Mouse (Mus musculus) neural tube, embryonic 12.5 days (tissue): Measurements from ENCODE around the gene Ap5b1. TPM values are rescaled to one million over a fixed set of nuclear protein-coding genes. Genes with fewer than 3 reads are reported as not detected.

ENCODE experiments used
- ATAC-seq: fragments of 200-750 bp; cut with Nextera tagmentation; 2 replicates; pipeline ENCODE4 v1.8.0; 2017; ENCODE audit warnings: low read depth, mild to moderate bottlenecking, moderate TSS enrichment, moderate library complexity; ENCODE audit not compliant: low FRiP score
- H3K27ac ChIP-seq: fragments of 300-500 bp; sonication (generic); 2 replicates; pipeline ENCODE4 v1.5.1; 2016
- H3K27me3 ChIP-seq: fragments of 300-500 bp; sonication (generic); replicated peaks from 2 replicates; pipeline ENCODE4 v1.6.1; 2016; ENCODE audit warnings: mild to moderate bottlenecking
- H3K36me3 ChIP-seq: fragments of 300-500 bp; sonication (generic); 2 replicates; pipeline ENCODE4 v1.6.1; 2016; ENCODE audit warnings: mild to moderate bottlenecking
- H3K4me1 ChIP-seq: fragments of 300-500 bp; sonication (generic); 2 replicates; pipeline ENCODE4 v1.6.1; 2016
- H3K4me2 ChIP-seq: fragments of 300-500 bp; sonication (generic); replicated peaks from 2 replicates; pipeline ENCODE4 v1.6.1; 2016; ENCODE audit warnings: mild to moderate bottlenecking
- H3K4me3 ChIP-seq: fragments of 300-500 bp; sonication (generic); 2 replicates; pipeline ENCODE4 v1.5.1; 2016
- H3K9ac ChIP-seq: fragments of 300-500 bp; sonication (generic); 2 replicates; pipeline ENCODE4 v1.6.1; 2016; ENCODE audit warnings: mild to moderate bottlenecking
- H3K9me3 ChIP-seq: fragments of 300-500 bp; sonication (generic); 2 replicates; pipeline ENCODE4 v1.6.1; 2016; ENCODE audit warnings: mild to moderate bottlenecking
- WGBS: fragments of 180-500 bp; shearing (Covaris S2); methylation state at CpG from one replicate; pipeline ENCODE4 v1.1.7; 2016; 5-methylcytosine and 5-hydroxymethylcytosine counted together
- polyA plus RNA-seq: library from polyadenylated mRNA; unstranded; fragments of >200 nt; fragmentation: Nextera tagmentation; extraction: Ambion mirVana; gene quantifications from 2 replicates; pipeline ENCODE4 v1.2.1, GENCODE M21; 2016

Gene Ap5b1
- polyA plus RNA-seq, 1 experiment from 2014 or later = 2.8 TPM

DNA sequence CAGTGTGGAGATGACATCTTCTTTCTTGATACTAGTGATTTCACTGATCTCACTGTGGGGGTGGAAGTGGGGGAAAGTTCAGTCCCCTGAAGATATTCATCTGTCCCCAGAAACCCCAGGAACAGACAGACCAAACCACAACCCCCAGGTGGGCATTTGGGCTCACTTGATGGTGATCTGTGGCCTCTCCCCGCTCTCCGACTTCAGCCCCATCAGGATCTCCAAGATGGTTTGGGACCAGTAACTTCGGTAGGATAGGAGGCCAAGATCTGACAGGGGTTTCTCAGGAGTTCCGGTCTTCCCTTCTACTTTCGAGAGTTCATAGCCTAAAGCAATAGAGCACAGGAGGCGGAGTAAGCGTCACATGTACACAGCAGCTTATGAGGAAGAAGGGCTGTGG, 35.8 kb downstream of the Ap5b1 start:
- no peaks in the 10 kb centered on the region for H3K9me3 ChIP-seq
- no peak overlapping the region for H3K27ac ChIP-seq
- no peak for ATAC-seq
- no peak overlapping the region for H3K9ac ChIP-seq
- peaks cover 58% of the 10 kb centered on the region for H3K36me3 ChIP-seq
- 92% methylated on average over 7 of the region's 7 CpGs for WGBS
- peak overlapping the region; percentile 1; the same call in 1 of the 2 replicates for H3K4me3 ChIP-seq
- no peak overlapping the region for H3K4me2 ChIP-seq
- H3K27me3 ChIP-seq = no peaks in the 10 kb centered on the region
- peaks cover 24% of the 10 kb centered on the region for H3K4me1 ChIP-seq

DNA sequence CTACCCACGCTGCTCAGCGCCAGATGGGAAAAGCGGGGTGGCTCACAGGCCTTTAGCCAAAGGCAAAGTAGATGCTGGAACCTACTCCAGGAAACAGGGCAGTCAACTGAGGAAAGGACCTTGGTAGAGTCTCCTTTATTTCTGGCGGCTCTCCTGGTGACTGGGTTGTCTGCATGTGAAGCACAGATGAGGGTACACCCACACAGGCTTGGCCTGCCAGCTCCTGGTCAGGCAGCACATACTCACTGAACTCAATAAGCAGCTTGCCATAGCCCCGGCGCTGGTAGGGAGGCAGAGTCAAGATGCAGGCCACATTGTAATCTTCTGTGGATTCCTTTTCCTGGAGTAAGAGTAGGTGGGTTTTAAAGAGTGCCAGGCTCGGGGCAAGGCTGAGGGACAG, 37.3 kb downstream of the Ap5b1 start:
- no peaks in the 10 kb centered on the region for H3K27me3 ChIP-seq
- no peak overlapping the region for H3K4me2 ChIP-seq
- H3K9ac ChIP-seq = no peak overlapping the region
- no peak overlapping the region for H3K4me3 ChIP-seq
- no peak overlapping the region for H3K27ac ChIP-seq
- no peak for ATAC-seq
- H3K9me3 ChIP-seq = no peaks in the 10 kb centered on the region
- WGBS = 96% methylated on average over 7 of the region's 7 CpGs
- H3K4me1 ChIP-seq = peaks cover 32% of the 10 kb centered on the region
- peaks cover 61% of the 10 kb centered on the region for H3K36me3 ChIP-seq

DNA sequence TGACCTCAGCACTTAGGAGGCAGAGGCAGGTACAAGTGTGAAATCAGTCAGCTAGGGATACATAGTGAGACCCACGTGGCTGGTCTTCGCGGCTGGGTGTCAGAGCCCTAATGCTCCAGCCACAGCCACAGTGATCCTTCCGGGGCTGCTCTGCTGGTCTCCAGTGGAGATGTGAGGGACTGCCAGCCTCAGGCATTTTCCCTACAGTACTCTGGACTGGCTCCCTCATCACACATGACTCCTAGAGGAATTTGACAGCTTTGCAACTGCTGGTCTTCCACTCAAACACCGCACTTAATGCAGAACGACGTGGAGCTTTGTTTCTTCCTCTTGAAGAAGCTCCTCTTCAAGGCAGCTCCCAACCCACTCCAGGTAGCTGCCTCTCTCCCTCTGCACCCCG, 38.4 kb downstream of the Ap5b1 start:
- H3K27ac ChIP-seq = no peak overlapping the region
- peaks cover 61% of the 10 kb centered on the region for H3K36me3 ChIP-seq

DNA sequence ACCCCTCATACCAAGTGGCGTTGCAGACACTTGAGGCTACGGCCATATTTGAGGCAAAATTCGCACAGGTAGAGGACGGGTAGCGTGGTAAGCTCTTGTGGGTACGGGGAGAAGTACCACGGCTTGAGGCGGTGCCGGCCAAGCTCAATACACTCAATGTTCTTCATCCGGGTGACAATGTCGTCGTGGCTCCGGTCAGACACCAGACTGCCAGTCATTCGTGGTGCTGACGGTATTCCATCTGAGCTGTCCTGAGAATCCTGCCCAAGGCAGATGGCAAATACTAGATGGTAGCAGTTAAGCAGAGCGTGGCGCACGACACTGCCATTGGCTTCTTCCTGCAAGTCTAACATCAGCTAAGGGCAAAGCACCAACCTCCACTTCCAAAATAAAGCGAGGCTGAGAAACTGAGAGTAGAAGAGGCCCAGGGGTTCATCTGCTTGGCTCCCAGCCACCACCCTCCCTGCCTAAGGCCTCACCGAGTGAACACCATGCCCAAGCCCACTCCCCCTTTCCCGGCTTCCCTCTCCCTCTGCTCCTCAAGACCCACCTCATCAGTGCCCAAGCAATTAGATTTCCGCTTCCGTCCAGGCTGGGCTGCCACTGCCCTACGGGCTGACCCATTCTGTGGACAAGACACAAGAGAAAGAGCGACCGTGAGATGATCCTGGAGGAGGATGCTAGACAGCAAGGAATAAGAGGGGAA, 40.0 kb downstream of the Ap5b1 start:
- peak overlapping the region; percentile 79; the same call in 1 of the 2 replicates for H3K4me2 ChIP-seq
- no peak overlapping the region for H3K9ac ChIP-seq

More for the DNA sequence above, 38.4 kb downstream of the Ap5b1 start:
- H3K27me3 ChIP-seq = no peaks in the 10 kb centered on the region
- H3K4me1 ChIP-seq = peaks cover 38% of the 10 kb centered on the region
- 89% methylated on average over 8 of the region's 8 CpGs for WGBS
- H3K9me3 ChIP-seq = no peaks in the 10 kb centered on the region
- H3K4me3 ChIP-seq = no peak overlapping the region
- no peak for ATAC-seq
- H3K4me2 ChIP-seq = no peak overlapping the region
- peak overlapping the region; percentile 14; the same call in 1 of the 2 replicates for H3K9ac ChIP-seq

DNA sequence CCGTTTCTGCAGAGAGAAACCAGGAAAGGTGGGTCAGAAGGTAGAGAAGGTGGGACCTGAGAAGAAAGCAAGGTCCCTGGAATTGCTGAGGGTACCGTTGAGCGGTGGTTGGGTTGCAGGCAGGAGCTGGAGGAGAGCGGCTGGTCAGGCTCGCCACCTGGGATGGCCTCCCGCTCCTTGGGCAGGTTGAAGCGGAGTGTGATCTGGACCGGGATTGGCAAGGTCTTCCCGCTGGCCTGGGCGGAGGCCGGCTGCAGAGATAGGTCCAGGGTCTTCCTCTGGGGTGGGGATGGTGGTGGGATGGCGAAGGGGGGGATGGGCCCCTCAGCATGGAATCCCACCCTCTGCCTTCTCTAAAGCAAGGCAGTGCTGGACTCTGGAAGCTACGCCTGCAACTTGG, 40.9 kb downstream of the Ap5b1 start:
- ATAC-seq = no peak
- Histone ChIP-seq H3K4me3 (peak overlapping the region; percentile 63), H3K36me3 (peaks cover 52% of the 10 kb centered on the region), H3K27me3 (no peaks in the 10 kb centered on the region), H3K9ac (peak overlapping the region; percentile 75), H3K4me2 (peak overlapping the region; percentile 79), H3K27ac (no peak overlapping the region), H3K9me3 (no peaks in the 10 kb centered on the region), H3K4me1 (peaks cover 24% of the 10 kb centered on the region)
- 97% methylated on average over 13 of the region's 13 CpGs for WGBS

More for the DNA sequence above, 40.0 kb downstream of the Ap5b1 start:
- Histone ChIP-seq H3K27me3 (no peaks in the 10 kb centered on the region), H3K4me1 (peaks cover 33% of the 10 kb centered on the region), H3K9me3 (no peaks in the 10 kb centered on the region), H3K36me3 (peaks cover 60% of the 10 kb centered on the region), H3K4me3 (no peak overlapping the region), H3K27ac (no peak overlapping the region)
- ATAC-seq = no peak
- 95% methylated on average over 26 of the region's 26 CpGs for WGBS

DNA sequence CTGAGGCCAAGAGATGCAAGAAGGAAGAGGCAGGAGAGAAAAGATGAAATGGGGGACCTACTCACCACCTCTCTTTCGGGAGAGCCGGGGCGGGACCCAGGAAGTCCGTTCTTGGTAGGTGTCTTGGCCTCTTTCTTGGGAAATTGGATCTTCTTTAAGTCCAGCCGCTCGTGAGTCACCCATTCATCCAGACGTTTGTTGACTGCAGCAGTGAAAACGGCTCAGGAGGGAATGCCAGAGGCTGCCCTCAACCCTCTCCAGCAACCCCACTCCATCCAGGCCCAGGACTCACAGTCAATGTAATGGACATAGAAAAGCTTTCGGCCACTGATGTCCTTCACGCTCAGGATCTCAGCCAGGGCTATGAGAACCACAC, 41.3 kb downstream of the Ap5b1 start:
- Histone ChIP-seq H3K4me1 (peaks cover 21% of the 10 kb centered on the region), H3K27me3 (no peaks in the 10 kb centered on the region), H3K4me3 (peak overlapping the region; percentile 63), H3K9me3 (no peaks in the 10 kb centered on the region), H3K9ac (peak overlapping the region; percentile 75), H3K4me2 (peak overlapping the region; percentile 79), H3K36me3 (peaks cover 47% of the 10 kb centered on the region), H3K27ac (peak overlapping the region; percentile 93; the same call in 1 of the 2 replicates)
- 68% methylated on average over 10 of the region's 10 CpGs for WGBS
- ATAC-seq = no peak

DNA sequence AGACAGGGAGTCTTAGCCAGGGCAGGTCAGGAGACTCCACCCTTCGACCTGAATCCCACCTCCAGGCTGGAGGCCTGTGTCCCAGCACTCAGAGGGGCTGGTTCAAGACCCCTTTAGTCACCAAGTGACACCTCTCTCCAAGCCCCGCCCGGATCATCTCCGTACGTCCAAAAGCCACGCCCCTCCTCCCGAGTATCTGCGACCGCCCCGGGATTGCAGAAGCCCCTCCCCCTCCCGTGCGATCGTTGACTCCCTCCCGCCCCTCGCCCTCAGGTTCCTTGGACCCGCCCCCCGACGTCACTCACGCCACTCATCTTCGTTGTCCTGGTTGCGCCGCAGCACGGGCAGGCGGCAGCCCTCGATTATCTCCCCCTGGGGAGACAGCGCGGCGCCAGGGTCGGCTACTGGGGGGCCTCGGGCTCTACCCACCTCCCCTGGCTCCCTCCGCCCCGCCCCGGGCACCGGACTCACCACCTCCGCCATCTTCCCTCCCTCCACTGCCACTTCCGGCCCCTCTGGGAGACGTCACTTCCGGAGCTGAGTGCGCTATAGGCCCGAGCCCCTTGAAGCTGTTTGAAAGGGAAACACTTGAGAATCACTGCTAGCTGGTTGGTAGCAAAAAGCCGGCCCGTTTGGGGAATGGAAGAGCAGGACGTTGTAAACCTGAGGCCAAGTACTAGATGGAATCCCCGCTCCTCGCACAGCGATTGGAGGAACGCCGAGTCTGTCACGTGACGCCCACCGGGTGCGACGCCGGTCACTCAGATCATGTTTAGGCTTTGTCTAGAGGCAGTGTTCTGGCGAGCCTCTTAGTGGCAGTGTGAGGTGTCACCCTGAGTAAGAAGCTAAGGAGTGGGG, 42.0 kb downstream of the Ap5b1 start, which contains the start of gene Kat5:
Gene Kat5 (minus strand): TSS at position 691 of the 858 bp plus-strand sequence.
- Histone ChIP-seq H3K4me3 (peak within 1 kb of the TSS; percentile 63), H3K9me3 (no peaks in the 10 kb centered on the region), H3K36me3 (peaks cover 41% of the 10 kb centered on the region), H3K27ac (peak within 1 kb of the TSS; percentile 93), H3K27me3 (no peaks in the 10 kb centered on the region), H3K9ac (peak within 1 kb of the TSS; percentile 75), H3K4me1 (peaks cover 21% of the 10 kb centered on the region), H3K4me2 (peak within 1 kb of the TSS; percentile 79)
- ATAC-seq = peak; percentile 92
- WGBS = 1% methylated on average over 55 of the region's 55 CpGs

DNA sequence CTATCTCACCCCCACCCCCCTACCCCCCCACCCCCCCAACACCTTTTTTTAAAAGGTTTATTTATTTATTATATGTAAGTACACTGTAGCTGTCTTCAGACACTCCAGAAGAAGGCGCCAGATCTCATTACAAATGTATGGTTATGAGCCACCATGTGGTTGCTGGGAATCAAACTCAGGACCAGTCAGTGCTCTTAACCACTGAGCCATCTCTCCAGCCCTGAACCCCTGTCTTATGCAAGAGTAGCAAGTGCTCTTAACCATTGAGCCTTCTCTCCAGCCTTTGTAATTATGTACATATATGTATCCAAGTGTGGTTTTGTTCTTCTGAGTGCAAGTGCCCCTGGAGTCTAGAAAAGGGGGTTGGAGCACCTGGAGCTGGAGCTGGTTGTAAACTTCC, 44.1 kb downstream of the Ap5b1 start:
- Histone ChIP-seq H3K27ac (no peak overlapping the region), H3K9me3 (no peaks in the 10 kb centered on the region), H3K4me1 (peaks cover 21% of the 10 kb centered on the region), H3K4me3 (no peak overlapping the region), H3K9ac (no peak overlapping the region), H3K4me2 (no peak overlapping the region), H3K27me3 (0 out of 2 replicates have a peak, but pooled peaks cover 4% of the 10 kb centered on the region), H3K36me3 (peaks cover 19% of the 10 kb centered on the region)
- WGBS = 100% methylated on average over 1 of the region's 1 CpGs
- no peak for ATAC-seq

DNA sequence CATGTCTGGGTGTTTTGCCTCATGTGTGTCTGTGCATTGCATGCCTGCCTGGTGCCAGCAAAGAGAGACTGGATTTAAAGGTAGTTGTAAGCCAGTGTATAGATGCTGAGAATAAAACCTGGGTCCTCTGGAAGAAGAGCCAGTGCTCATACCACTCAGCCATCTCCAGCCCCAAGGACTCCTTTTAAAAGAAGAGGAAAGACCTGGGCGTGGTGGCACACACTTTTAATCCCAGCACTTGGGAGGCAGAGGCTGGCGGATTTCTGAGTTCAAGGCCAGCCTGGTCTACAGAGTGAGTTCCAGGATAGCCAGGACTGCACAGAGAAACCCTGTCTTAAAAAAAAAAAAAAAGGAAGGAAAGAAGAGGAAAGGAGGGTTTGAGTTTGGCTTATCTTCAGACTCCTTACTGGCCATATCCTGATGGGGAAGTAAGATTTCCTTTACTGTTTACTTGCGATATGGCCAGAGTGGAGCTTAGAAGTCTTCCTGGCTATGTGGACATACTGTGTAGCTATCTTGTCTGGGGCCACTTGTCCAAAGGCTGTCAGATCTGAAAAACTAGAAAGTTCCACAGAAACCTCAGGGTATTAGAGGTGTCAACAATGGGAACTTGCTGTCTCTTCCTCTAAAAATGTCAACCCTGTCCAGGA, 45.1 kb downstream of the Ap5b1 start:
- H3K4me3 ChIP-seq = no peak overlapping the region
- 0 out of 2 replicates have a peak, but pooled peaks cover 4% of the 10 kb centered on the region for H3K27me3 ChIP-seq
- peaks cover 21% of the 10 kb centered on the region for H3K4me1 ChIP-seq
- peaks cover 10% of the 10 kb centered on the region for H3K36me3 ChIP-seq
- H3K9me3 ChIP-seq = no peaks in the 10 kb centered on the region
- ATAC-seq = no peak
- H3K9ac ChIP-seq = no peak overlapping the region
- 80% methylated on average over 3 of the region's 3 CpGs for WGBS
- no peak overlapping the region for H3K27ac ChIP-seq
- no peak overlapping the region for H3K4me2 ChIP-seq

DNA sequence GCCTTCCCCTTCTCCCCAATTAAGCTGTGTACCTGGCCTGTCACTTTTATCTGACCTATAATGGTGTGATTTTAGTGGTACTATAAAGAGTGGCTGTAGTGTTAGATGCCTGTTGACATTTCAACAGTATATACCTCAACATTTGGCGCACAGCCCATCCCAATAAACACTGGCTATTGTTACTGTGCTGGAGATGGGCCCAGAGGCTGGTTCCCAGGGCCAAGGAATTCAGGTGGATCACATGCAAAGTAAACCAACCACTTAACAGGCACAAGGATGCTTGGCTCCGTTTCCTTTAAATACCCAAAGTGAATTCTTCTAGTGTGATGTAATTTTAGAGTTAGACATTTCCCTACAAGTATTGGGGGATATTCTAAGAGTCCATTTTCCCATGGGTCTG, 47.1 kb downstream of the Ap5b1 start:
- H3K27me3 ChIP-seq = 0 out of 2 replicates have a peak, but pooled peaks cover 4% of the 10 kb centered on the region
- no peak overlapping the region for H3K4me3 ChIP-seq
- WGBS = 73% methylated on average over 2 of the region's 2 CpGs
- no peak overlapping the region for H3K27ac ChIP-seq
- H3K9ac ChIP-seq = no peak overlapping the region
- ATAC-seq = no peak
- H3K4me1 ChIP-seq = peaks cover 7% of the 10 kb centered on the region; the same call in 1 of the 2 replicates
- no peak overlapping the region for H3K4me2 ChIP-seq
- H3K9me3 ChIP-seq = no peaks in the 10 kb centered on the region
- no peaks in the 10 kb centered on the region for H3K36me3 ChIP-seq

DNA sequence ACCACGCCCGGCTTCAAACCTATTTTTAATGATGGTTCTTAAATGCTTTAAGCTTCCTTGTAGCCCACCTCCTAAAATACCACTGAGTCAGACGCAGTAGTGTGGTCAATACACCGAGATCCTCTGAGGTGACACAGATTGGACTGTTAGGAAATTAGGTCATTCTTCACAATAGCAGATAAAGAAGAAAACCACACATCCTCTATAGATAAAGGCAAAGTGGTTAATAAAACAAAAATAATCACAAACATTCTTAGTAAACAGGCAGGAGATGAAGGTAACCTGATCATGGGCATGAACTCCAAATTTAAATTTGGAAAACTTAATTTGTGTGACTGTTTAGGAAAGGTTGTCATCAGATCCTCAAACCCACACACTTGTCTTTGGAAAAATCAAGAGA, 52.2 kb downstream of the Ap5b1 start:
- no peaks in the 10 kb centered on the region for H3K4me1 ChIP-seq
- H3K4me2 ChIP-seq = no peak overlapping the region
- no peak overlapping the region for H3K9ac ChIP-seq
- no peak overlapping the region for H3K4me3 ChIP-seq
- 82% methylated on average over 4 of the region's 4 CpGs for WGBS
- H3K27ac ChIP-seq = no peak overlapping the region
- H3K27me3 ChIP-seq = 0 out of 2 replicates have a peak, but pooled peaks cover 4% of the 10 kb centered on the region
- no peaks in the 10 kb centered on the region for H3K36me3 ChIP-seq
- H3K9me3 ChIP-seq = no peaks in the 10 kb centered on the region
- no peak for ATAC-seq
